Mouse (Mus musculus): Measurements from ENCODE around the gene Pde6d.

The Pde6d gene

DNA sequence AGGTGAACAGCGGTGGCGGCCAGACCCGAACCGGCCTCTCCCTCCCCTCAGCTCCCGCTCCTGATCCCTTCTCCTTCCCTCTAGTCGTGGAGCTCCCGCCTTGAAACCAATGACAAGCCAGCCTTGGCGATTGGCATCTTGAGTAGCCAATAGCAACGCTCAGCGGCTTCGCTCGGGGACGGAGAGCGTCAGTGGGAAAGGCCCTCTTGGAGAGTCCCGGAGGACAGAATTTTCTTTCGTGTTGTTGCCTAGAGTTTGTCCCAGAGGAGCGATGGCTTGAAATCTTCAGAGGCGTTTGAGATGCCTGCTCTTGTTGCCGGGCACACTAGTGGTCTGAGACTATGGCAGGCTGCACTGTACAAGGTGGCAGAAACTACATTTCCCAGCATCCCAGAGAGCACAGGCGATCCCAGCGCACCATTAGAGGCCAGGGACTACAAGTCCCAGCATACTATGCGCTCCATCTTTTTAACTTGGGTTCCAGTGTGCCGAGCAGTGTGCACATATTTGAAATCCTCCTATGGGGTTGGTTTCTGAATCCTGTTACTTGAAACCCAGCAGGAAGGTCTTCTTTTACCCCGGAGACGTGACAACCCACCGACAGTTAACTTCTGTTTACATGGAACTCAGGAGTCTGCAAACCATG, at the start of gene Pde6d, which contains the start of gene Cops7b:
Gene Pde6d, minus strand, starts transcription at position 179 of the 646 bp plus-strand sequence.
Gene Cops7b, plus strand, starts transcription at position 454 of the 646 bp plus-strand sequence.
- peak; percentile 98 for DNase-seq (ENCODE audit: low read depth, low spot score)

DNA sequence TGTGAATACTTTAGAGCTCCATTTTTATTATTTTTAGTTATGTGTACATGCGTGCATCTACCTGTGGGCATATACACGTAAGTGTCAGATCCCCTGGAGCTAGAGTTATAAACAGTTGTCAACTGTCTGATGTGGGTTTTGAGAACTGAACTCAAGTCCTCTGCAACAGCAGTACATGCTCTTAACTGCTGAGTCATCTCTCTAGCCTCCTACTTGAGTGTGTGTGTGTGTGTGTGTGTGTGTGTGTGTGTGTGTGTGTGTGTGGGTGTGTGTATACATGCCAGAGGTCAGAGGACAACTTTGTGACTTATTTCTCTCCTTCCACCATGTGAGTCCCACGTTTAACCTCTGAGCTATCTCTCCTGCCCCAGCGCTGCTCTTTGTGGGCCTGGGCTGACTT, 48.1 kb upstream of the Pde6d start:
- no peak for DNase-seq (ENCODE audit: low read depth, low spot score)

- no peak for DNase-seq (ENCODE audit: low read depth, low spot score)
Measured at GRCm38 (mm10) chr1:86629936-86630335, 47.5 kb upstream of the Pde6d start.

- DNase-seq (ENCODE audit: low read depth, low spot score) = no peak
Measured at GRCm38 (mm10) chr1:86628270-86628669, 45.8 kb upstream of the Pde6d start.

- no peak for DNase-seq (ENCODE audit: low read depth, low spot score)
Measured at GRCm38 (mm10) chr1:86623001-86624000, 40.9 kb upstream of the Pde6d start.

GRCm38 (mm10) chr1:86622296-86622695, 39.9 kb upstream of the Pde6d start:
- no peak for DNase-seq (ENCODE audit: low read depth, low spot score)

- peak; percentile 74 for DNase-seq (ENCODE audit: low read depth, low spot score)
Measured at GRCm38 (mm10) chr1:86618454-86619125, 36.2 kb upstream of the Pde6d start.

- DNase-seq (ENCODE audit: low read depth, low spot score) = peak; percentile 43
Measured at GRCm38 (mm10) chr1:86614269-86614668, 31.8 kb upstream of the Pde6d start.

GRCm38 (mm10) chr1:86612081-86612480, 29.7 kb upstream of the Pde6d start:
- no peak for DNase-seq (ENCODE audit: low read depth, low spot score)

- no peak for DNase-seq (ENCODE audit: low read depth, low spot score)
Measured at GRCm38 (mm10) chr1:86610954-86611353, 28.5 kb upstream of the Pde6d start.

GRCm38 (mm10) chr1:86600117-86600516, 17.7 kb upstream of the Pde6d start:
- DNase-seq (ENCODE audit: low read depth, low spot score) = no peak

- peak; percentile 52 for DNase-seq (ENCODE audit: low read depth, low spot score)
Measured at GRCm38 (mm10) chr1:86598516-86598915, 16.1 kb upstream of the Pde6d start.

- no peak for DNase-seq (ENCODE audit: low read depth, low spot score)
Measured at GRCm38 (mm10) chr1:86596512-86596911, 14.1 kb upstream of the Pde6d start.

DNA sequence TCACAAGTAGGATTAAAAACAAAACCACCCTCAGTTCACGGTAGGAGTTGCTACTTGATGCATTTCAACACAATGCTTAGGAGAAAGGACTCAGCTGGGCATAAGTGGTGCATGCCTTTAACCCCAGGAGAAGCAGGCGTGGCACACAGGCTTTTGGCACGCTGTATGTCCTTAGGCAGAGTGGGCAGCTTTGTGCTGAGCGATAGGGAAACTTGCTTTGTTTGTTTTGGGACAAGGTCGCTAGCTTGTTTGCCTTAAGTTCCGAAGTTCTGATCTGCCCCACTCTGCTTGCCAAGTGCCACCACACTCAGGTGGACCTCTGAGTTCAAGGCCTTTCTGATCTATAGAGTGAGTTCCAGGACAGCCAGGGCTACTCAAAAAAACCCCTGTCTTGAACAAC, 12.9 kb upstream of the Pde6d start:
- no peak for DNase-seq (ENCODE audit: low read depth, low spot score)

DNA sequence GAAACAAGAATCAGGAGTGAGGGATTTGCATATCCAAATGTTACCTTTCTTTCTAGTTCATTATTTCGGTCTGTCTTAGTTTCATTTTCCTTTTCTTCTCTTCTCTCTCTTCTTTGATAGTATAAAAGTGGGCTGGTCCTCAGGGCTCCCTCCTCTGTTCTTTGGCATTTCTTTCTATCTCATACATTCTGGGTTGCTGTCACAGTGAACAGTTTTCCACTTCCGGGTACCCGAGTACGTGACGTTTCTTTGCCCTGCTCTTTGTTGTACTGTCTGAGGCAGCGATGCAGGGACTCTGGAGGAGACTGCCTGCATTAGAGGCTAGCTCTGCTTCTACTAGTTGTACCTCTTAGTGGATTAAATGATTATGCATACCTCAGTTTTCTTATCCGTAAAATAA, 12.1 kb upstream of the Pde6d start:
- peak; percentile 77 for DNase-seq (ENCODE audit: low read depth, low spot score)

DNA sequence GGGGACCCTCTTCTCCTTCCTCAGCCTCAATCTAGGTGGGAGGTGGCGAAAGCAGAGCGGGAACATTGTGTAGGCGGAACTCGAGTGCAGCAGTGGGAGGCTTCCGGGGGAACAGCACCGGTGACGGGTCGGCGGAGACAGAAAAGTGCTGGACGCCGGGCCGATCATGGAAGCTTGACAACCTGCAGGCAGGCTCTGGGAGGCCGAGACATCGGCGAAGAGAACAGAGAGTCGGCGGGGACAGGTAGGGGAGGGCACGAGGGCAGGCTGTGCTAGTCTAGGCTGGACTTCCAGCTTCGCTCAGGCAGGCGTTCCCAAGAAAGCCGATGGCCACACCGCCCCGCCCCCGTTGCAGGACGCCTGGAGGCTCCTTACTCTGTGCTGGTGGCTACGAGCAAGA, 4.6 kb upstream of the Pde6d start:
- peak; percentile 86 for DNase-seq (ENCODE audit: low read depth, low spot score)

DNA sequence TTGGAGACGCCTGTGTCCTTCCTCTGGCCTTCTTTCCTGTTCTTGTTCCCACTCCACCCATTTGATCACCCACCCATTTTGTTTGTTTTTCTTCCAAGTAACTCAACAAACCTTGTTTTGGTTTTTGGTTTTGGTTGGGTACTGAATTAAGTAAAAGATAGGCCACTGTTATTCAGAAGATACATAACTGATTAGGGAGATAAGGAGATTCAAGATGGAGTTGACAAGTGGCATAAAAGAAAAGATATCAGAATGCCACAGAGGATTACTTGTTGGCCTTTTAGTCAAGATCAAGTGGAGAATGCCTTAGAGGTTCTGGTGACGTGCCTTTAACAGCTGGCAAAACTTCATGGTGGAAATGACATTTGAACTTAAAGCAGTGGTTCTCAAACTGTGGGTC, 1.3 kb upstream of the Pde6d start:
- DNase-seq (ENCODE audit: low read depth, low spot score) = no peak

- DNase-seq (ENCODE audit: low read depth, low spot score) = peak; percentile 37
Measured at GRCm38 (mm10) chr1:86581692-86582450, 558 bp downstream of the Pde6d start.

- no peak for DNase-seq (ENCODE audit: low read depth, low spot score)
Measured at GRCm38 (mm10) chr1:86580426-86580825, 2.0 kb downstream of the Pde6d start.

- DNase-seq (ENCODE audit: low read depth, low spot score) = no peak
Measured at GRCm38 (mm10) chr1:86571941-86572340, 10.5 kb downstream of the Pde6d start.

GRCm38 (mm10) chr1:86571381-86571780, 11.0 kb downstream of the Pde6d start:
- DNase-seq (ENCODE audit: low read depth, low spot score) = no peak

All from A20 (cell line).